Mouse (Mus musculus): ENCODE measurements around the gene Klhdc3. TPM values are rescaled to one million over a fixed set of nuclear protein-coding genes. Genes with fewer than 3 reads are reported as not detected.

Klhdc3 gene
- total and polyA plus RNA-seq, 3 experiments: 57.3 to 91.8 (median 68.9) TPM

DNA sequence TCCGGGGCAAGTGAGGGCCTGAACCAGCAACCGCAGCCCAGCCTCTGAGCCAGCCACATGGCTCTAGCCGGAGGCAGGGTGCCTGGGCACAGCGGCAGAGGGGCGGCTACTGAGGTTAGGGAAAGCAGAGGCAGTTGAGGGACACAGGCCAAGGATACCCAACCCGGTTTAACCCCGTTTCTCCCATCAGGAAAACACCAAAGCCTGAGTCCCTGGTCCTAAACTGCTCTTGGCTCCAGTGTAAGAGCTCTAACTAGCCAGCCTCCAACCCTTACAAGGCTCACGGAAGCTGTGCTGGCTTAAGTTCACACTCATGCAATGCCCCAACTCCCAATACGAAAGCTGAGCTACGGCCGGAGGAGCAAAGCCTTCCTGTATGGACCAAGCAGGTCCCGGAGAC lies 56.1 kb downstream of the Klhdc3 start:
- WGBS: 57% methylated on average over 12 of the region's 12 CpGs
- Histone ChIP-seq H3K36me3 (ENCODE audit: control insufficient read depth, insufficient read depth, low read length) (no peaks in the 10 kb centered on the region), H3K9ac (ENCODE audit: low read depth, low read length) (no peak overlapping the region), H3K4me3 (no peak overlapping the region), H3K27ac (peak overlapping the region; percentile 30; the same call in 1 of the 2 replicates), H3K4me1 (ENCODE audit: control insufficient read depth, insufficient read depth, low read length) (peaks cover 6% of the 10 kb centered on the region), H3K27me3 (ENCODE audit: control insufficient read depth, insufficient read depth, low read length) (no peaks in the 10 kb centered on the region), H3K79me2 (replicated peaks; ENCODE audit: control insufficient read depth, insufficient read depth, low read length) (no peaks in the 10 kb centered on the region)
- intact Hi-C loops (cut with DNase I): no loop called here
- no peak for DNase-seq
- no peak for TF ChIP-seq CTCF (IDR thresholded peaks at IDR 0.05)
- TF ChIP-seq EP300 (IDR thresholded peaks at IDR 0.05; ENCODE audit: insufficient read depth, low read depth, low read length): no peak
- TF ChIP-seq POLR2A (IDR thresholded peaks at IDR 0.05; ENCODE audit: insufficient read depth, low read depth, low read length): no peak

Other genes with a start within 250 kb of the Klhdc3 start
- gene Slc22a7, start 242.5 kb downstream of the Klhdc3 start, total RNA-seq (2021): not detected
- 0.38 TPM in 1 of 2 replicates, not detected in the other for gene Slc22a7, start 242.5 kb downstream of the Klhdc3 start, polyA plus RNA-seq (2012; rRNA removed)
- gene Ttbk1, start 193.2 kb downstream of the Klhdc3 start, total RNA-seq (2021): under 1 TPM; 0.16 to 0.23 TPM
- 0.21 and 0.23 TPM in 2 replicates for gene Ttbk1, start 193.2 kb downstream of the Klhdc3 start, polyA plus RNA-seq (2012; rRNA removed)
- 1 to 10 TPM; 1.8 to 1.9 TPM for gene Dnph1, start 184.2 kb downstream of the Klhdc3 start, total RNA-seq (2021)
- 0.80 and 0.97 TPM in 2 replicates for gene Dnph1, start 184.2 kb downstream of the Klhdc3 start, polyA plus RNA-seq (2012; rRNA removed)
- gene Cul9, start 134.5 kb downstream of the Klhdc3 start, total RNA-seq (2021): 10 to 100 TPM; 21.6 to 21.9 TPM
- 20.1 and 22.7 TPM in 2 replicates for gene Cul9, start 134.5 kb downstream of the Klhdc3 start, polyA plus RNA-seq (2012; rRNA removed)
- gene Srf, start 124.7 kb downstream of the Klhdc3 start, total RNA-seq (2021): 100 to 1,000 TPM in 1 of 2 experiments, 10 to 100 TPM in 1; 91.5 to 106 TPM
- gene Srf, start 124.7 kb downstream of the Klhdc3 start, polyA plus RNA-seq (2012; rRNA removed): 223 and 227 TPM in 2 replicates
- 1 to 10 TPM; 2.6 TPM for gene Ptk7, start 51.4 kb downstream of the Klhdc3 start, total RNA-seq (2021)
- 2.8 and 3.1 TPM in 2 replicates for gene Ptk7, start 51.4 kb downstream of the Klhdc3 start, polyA plus RNA-seq (2012; rRNA removed)
- 10 to 100 TPM; 23.5 to 25.7 TPM for gene Klc4, start 34.9 kb downstream of the Klhdc3 start, total RNA-seq (2021)
- 20.9 and 22.3 TPM in 2 replicates for gene Klc4, start 34.9 kb downstream of the Klhdc3 start, polyA plus RNA-seq (2012; rRNA removed)
- 100 to 1,000 TPM; 112 to 132 TPM for gene Mrpl2, start 34.7 kb downstream of the Klhdc3 start, total RNA-seq (2021)
- gene Mrpl2, start 34.7 kb downstream of the Klhdc3 start, polyA plus RNA-seq (2012; rRNA removed): 71.5 and 87.8 TPM in 2 replicates
- gene Cul7, start 30.6 kb downstream of the Klhdc3 start, total RNA-seq (2021): 10 to 100 TPM; 16.8 to 18.4 TPM
- gene Cul7, start 30.6 kb downstream of the Klhdc3 start, polyA plus RNA-seq (2012; rRNA removed): 23.4 and 24.7 TPM in 2 replicates
- gene Rrp36, start 6.6 kb downstream of the Klhdc3 start, total RNA-seq (2021): 10 to 100 TPM; 10.7 to 11.3 TPM
- gene Rrp36, start 6.6 kb downstream of the Klhdc3 start, polyA plus RNA-seq (2012; rRNA removed): 19.4 and 24.3 TPM in 2 replicates
- 10 to 100 TPM; 45.4 to 50.3 TPM for gene Mea1, start 2.1 kb downstream of the Klhdc3 start, total RNA-seq (2021)
- 35.3 and 37.8 TPM in 2 replicates for gene Mea1, start 2.1 kb downstream of the Klhdc3 start, polyA plus RNA-seq (2012; rRNA removed)
- gene Ppp2r5d, start 24.2 kb upstream of the Klhdc3 start, total RNA-seq (2021): 10 to 100 TPM; 28.1 to 32.0 TPM
- gene Ppp2r5d, start 24.2 kb upstream of the Klhdc3 start, polyA plus RNA-seq (2012; rRNA removed): 30.8 and 40.6 TPM in 2 replicates
- gene Pex6, start 30.5 kb upstream of the Klhdc3 start, total RNA-seq (2021): 10 to 100 TPM; 33.4 to 36.5 TPM
- 33.7 and 34.1 TPM in 2 replicates for gene Pex6, start 30.5 kb upstream of the Klhdc3 start, polyA plus RNA-seq (2012; rRNA removed)
- gene Gnmt, start 48.3 kb upstream of the Klhdc3 start, total RNA-seq (2021): 1 to 10 TPM; 2.8 to 4.4 TPM
- 3.3 and 5.1 TPM in 2 replicates for gene Gnmt, start 48.3 kb upstream of the Klhdc3 start, polyA plus RNA-seq (2012; rRNA removed)
- gene Cnpy3, start 71.3 kb upstream of the Klhdc3 start, total RNA-seq (2021): 10 to 100 TPM; 19.8 to 21.5 TPM
- 19.7 and 20.7 TPM in 2 replicates for gene Cnpy3, start 71.3 kb upstream of the Klhdc3 start, polyA plus RNA-seq (2012; rRNA removed)
- not detected for gene Ptcra, start 82.8 kb upstream of the Klhdc3 start, total RNA-seq (2021)
- 0.08 and 0.12 TPM in 2 replicates for gene Ptcra, start 82.8 kb upstream of the Klhdc3 start, polyA plus RNA-seq (2012; rRNA removed)
- gene 2310039H08Rik, start 91.7 kb upstream of the Klhdc3 start, total RNA-seq (2021): 10 to 100 TPM; 22.6 to 30.4 TPM
- gene 2310039H08Rik, start 91.7 kb upstream of the Klhdc3 start, polyA plus RNA-seq (2012; rRNA removed): 43.6 and 45.4 TPM in 2 replicates
- 10 to 100 TPM; 54.0 TPM for gene Rpl7l1, start 101.8 kb upstream of the Klhdc3 start, total RNA-seq (2021)
- gene Rpl7l1, start 101.8 kb upstream of the Klhdc3 start, polyA plus RNA-seq (2012; rRNA removed): 19.4 and 41.8 TPM in 2 replicates
- gene Bicral, start 177.6 kb upstream of the Klhdc3 start, total RNA-seq (2021): 10 to 100 TPM; 12.3 to 15.7 TPM
- gene Bicral, start 177.6 kb upstream of the Klhdc3 start, polyA plus RNA-seq (2012; rRNA removed): 7.4 and 9.6 TPM in 2 replicates
- gene Tbcc, start 209.8 kb upstream of the Klhdc3 start, total RNA-seq (2021): 10 to 100 TPM; 16.3 TPM
- 12.7 and 13.3 TPM in 2 replicates for gene Tbcc, start 209.8 kb upstream of the Klhdc3 start, polyA plus RNA-seq (2012; rRNA removed)
- not detected for gene Prph2, start 229.5 kb upstream of the Klhdc3 start, total RNA-seq (2021)
- not detected in 2 replicates for gene Prph2, start 229.5 kb upstream of the Klhdc3 start, polyA plus RNA-seq (2012; rRNA removed)